Mouse (Mus musculus) ES-E14 (cell line): Measurements from ENCODE around the gene Ctsk.

Experiments used
- CHD2 ChIP-seq: IDR thresholded peaks from 2 replicates; pipeline ENCODE4 v1.6.1; 2014; ENCODE audit warnings: mild to moderate bottlenecking, low read depth, low read length, inconsistent platforms
- HCFC1 ChIP-seq: IDR thresholded peaks from 2 replicates; pipeline ENCODE4 v1.6.1; 2012; ENCODE audit warnings: low read length, inconsistent platforms, borderline replicate concordance; ENCODE audit not compliant: insufficient read depth
- MAFK ChIP-seq: IDR thresholded peaks from 2 replicates; pipeline ENCODE4 v1.6.1; 2014; ENCODE audit warnings: mild to moderate bottlenecking, low read depth, low read length, inconsistent platforms; ENCODE audit not compliant: insufficient read depth
- ZC3H11A ChIP-seq: IDR thresholded peaks from 2 replicates; pipeline ENCODE4 v1.6.1; 2012; ENCODE audit warnings: low read depth, mild to moderate bottlenecking, inconsistent platforms, low read length, borderline replicate concordance
- ZNF384 ChIP-seq: IDR thresholded peaks from 2 replicates; pipeline ENCODE4 v1.6.1; 2012; ENCODE audit warnings: low read depth, low read length, inconsistent platforms

DNA sequence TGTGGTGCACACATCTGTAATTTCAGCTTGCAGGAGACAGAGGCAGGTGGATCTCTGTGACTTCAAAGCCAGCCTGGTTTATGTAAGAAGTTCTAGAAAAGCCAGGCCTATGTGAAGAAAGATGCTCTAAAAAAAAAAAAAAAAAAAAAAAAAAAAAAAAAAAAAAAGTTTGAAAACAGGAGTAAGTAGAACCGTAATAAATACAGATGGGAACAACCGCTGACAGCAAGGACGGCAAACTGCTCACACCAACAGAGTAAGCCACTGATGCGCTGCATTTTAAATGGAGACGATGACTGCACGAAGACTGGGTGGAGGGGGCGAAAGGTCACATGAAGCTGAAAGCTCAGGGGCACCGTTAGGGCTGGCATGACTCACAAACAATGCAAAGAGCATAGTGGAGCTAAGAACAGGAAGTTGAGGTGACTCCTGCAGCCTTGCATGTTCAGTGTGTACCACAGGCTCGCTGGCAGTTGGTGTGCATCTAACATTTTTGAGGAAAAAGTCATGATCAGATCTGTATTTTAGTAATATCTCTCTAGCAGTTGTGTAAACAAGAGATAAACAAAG is 12.6 kb downstream of the Ctsk start:
- TF ChIP-seq CHD2 (no peak), MAFK (no peak), ZNF384 (peak; percentile 90), ZC3H11A (no peak), HCFC1 (no peak)
